26 mouse cellular contexts compared by ENCODE assay signal in genomic region chr1:90723325-90723724, GRCm38 (mm10).
A peak's percentile ranks its signal among the peaks of the same experiment; 100 is the strongest.
DNase-seq lines count a peak whose midpoint lies in the region; ATAC-seq and TF ChIP-seq lines count a peak whose summit lies in the region.
"Had no signal": no experiment of that assay in that cellular context is flagged by ENCODE, and none has a peak within 500 bp of the region (broad histone marks: within the 10 kb centered on the region; RNA-seq: fewer than 3 reads in every experiment).

No protein-coding gene starts in this region.

- H3K4me2 ChIP-seq in lung, embryonic 15.5 days, result no peak overlapping the region
- H3K4me2 ChIP-seq: embryonic facial prominence, embryonic 13.5 days; forebrain, embryonic 12.5 days; forebrain, embryonic 15.5 days; heart, embryonic 11.5 days; heart, embryonic 15.5 days; hindbrain, embryonic 14.5 days had no signal

- intact Hi-C loops in gastrocnemius, adult 2 months (cut with DNase I), result loop anchor here (5.0 kb wide), 1 partner anchor 46 kb away; no protein-coding TSS in a partner anchor

- no peak for TF ChIP-seq CTCF in gastrocnemius, adult 2 months (IDR thresholded peaks at IDR 0.05)

- H3K27ac ChIP-seq in gastrocnemius, adult 2 months, result peak overlapping the region; percentile 46; the same call in 1 of the 2 replicates
- H3K27ac ChIP-seq in lung, embryonic 15.5 days, result 0 out of 2 replicates have a peak overlapping the region, but pooled peaks have one; percentile 34
- H3K27ac ChIP-seq: embryonic facial prominence, embryonic 10.5 days; embryonic facial prominence, embryonic 13.5 days; forebrain, embryonic 12.5 days; forebrain, embryonic 15.5 days; heart, embryonic 15.5 days; hindbrain, embryonic 14.5 days; hindbrain, postnatal 0 days had no signal

- H3K4me1 ChIP-seq in lung, embryonic 15.5 days, result peaks cover 18% of the 10 kb centered on the region
- H3K4me1 ChIP-seq: embryonic facial prominence, embryonic 10.5 days; embryonic facial prominence, embryonic 13.5 days; forebrain, embryonic 12.5 days; forebrain, embryonic 15.5 days had no signal

- no peak overlapping the region for H3K9ac ChIP-seq in lung, embryonic 15.5 days
- H3K9ac ChIP-seq: embryonic facial prominence, embryonic 13.5 days; forebrain, embryonic 12.5 days; forebrain, embryonic 15.5 days; heart, embryonic 15.5 days; hindbrain, embryonic 14.5 days had no signal

- H3K27me3 ChIP-seq in lung, embryonic 15.5 days, result no peaks in the 10 kb centered on the region
- H3K27me3 ChIP-seq: embryonic facial prominence, embryonic 13.5 days; forebrain, embryonic 12.5 days; forebrain, embryonic 15.5 days; heart, embryonic 15.5 days had no signal

- no peaks in the 10 kb centered on the region for H3K9me3 ChIP-seq in lung, embryonic 15.5 days
- H3K9me3 ChIP-seq: embryonic facial prominence, embryonic 10.5 days; embryonic facial prominence, embryonic 13.5 days; forebrain, embryonic 12.5 days; forebrain, embryonic 15.5 days; heart, embryonic 15.5 days had no signal

- no peaks in the 10 kb centered on the region for H3K36me3 ChIP-seq in lung, embryonic 15.5 days
- H3K36me3 ChIP-seq: embryonic facial prominence, embryonic 10.5 days; embryonic facial prominence, embryonic 13.5 days; forebrain, embryonic 12.5 days; forebrain, embryonic 15.5 days; heart, embryonic 15.5 days had no signal

- no peak overlapping the region for H3K4me3 ChIP-seq in gastrocnemius, adult 2 months
- no peak overlapping the region for H3K4me3 ChIP-seq in lung, embryonic 15.5 days
- H3K4me3 ChIP-seq: embryonic facial prominence, embryonic 10.5 days; embryonic facial prominence, embryonic 13.5 days; erythroblast, embryonic 14.5 days; forebrain, embryonic 12.5 days; forebrain, embryonic 15.5 days; heart, embryonic 15.5 days had no signal

- peak; percentile 19; the same call in 1 of the 2 replicates for ATAC-seq in lung, embryonic 15.5 days (ENCODE audit: borderline replicate concordance, extremely low read depth, low FRiP score, low TSS enrichment)
- ATAC-seq: activated CD4-positive, CD25-positive, alpha-beta regulatory T cell, adult 4 months; forebrain, embryonic 15.5 days; hindbrain, postnatal 0 days; inflammation-experienced regulatory T-cells, adult 6 months had no signal

- DNase-seq in gastrocnemius, adult 2 months, result no peak
- no peak for DNase-seq in gastrocnemius, postnatal 25 days
- no peak for DNase-seq in lung, postnatal 10 days
- peak; percentile 39 for DNase-seq in lung, postnatal 36 days
- no peak for DNase-seq in lung, postnatal 14 days
- DNase-seq: adrenal gland, adult 8-10 months; adrenal gland, postnatal 25 days; cerebellum, adult 11-12 months; cerebellum, adult 8-10 months; cerebellum, postnatal 10 days; cerebellum, postnatal 36 days; embryo, embryonic 11 days; gastrocnemius, postnatal 14 days; heart, postnatal 4 days had no signal
